Mouse (Mus musculus): ENCODE results near the gene Gstm5.

Gstm5 gene

GRCm38 (mm10) chr3:107931670-107932069 is 36.0 kb downstream of the Gstm5 start, which contains the start of gene Gstm7:
Gstm7 (minus strand) TSS chr3:107931817.
- peak; percentile 75 for DNase-seq (ENCODE audit: low spot score)

GRCm38 (mm10) chr3:107932128-107932527 is 36.5 kb downstream of the Gstm5 start:
- no peak for DNase-seq (ENCODE audit: low spot score)

- no peak for DNase-seq (ENCODE audit: low spot score)
These were observed 39.6 kb downstream of the Gstm5 start for GRCm38 (mm10) chr3:107935268-107935667.

GRCm38 (mm10) chr3:107935888-107936287 is 40.3 kb downstream of the Gstm5 start:
- no peak for DNase-seq (ENCODE audit: low spot score)

GRCm38 (mm10) chr3:107939403-107939802 is 43.8 kb downstream of the Gstm5 start:
- peak; percentile 33 for DNase-seq (ENCODE audit: low spot score)

GRCm38 (mm10) chr3:107939830-107940229 is 44.2 kb downstream of the Gstm5 start:
- DNase-seq (ENCODE audit: low spot score) = no peak

- no peak for DNase-seq (ENCODE audit: low spot score)
These were observed 44.9 kb downstream of the Gstm5 start for GRCm38 (mm10) chr3:107940524-107940923.

GRCm38 (mm10) chr3:107941261-107941660 is 45.6 kb downstream of the Gstm5 start:
- no peak for DNase-seq (ENCODE audit: low spot score)

- no peak for DNase-seq (ENCODE audit: low spot score)
These were observed 47.8 kb downstream of the Gstm5 start, which contains the start of gene Gstm6 for GRCm38 (mm10) chr3:107943239-107943990. Gstm6 (minus strand) TSS chr3:107943749.

- DNase-seq (ENCODE audit: low spot score) = no peak
These were observed 50.1 kb downstream of the Gstm5 start for GRCm38 (mm10) chr3:107945729-107946128.

Data from c-Kit-positive CD71-positive TER-119-positive erythroid progenitor cells, embryonic 14.5 days (primary cell).